Mouse (Mus musculus) myocyte (in vitro differentiated cells): ENCODE measurements around the gene Rbfox1. TPM values are rescaled to one million over a fixed set of nuclear protein-coding genes. Genes with fewer than 3 reads are reported as not detected.

Experiments used
- H3K27me3 ChIP-seq: one replicate; pipeline ENCODE4 v1.6.1; 2011; ENCODE audit not compliant: control insufficient read depth, insufficient read depth, insufficient read length
- H3K36me3 ChIP-seq: one replicate; pipeline ENCODE4 v1.6.1; 2011; ENCODE audit not compliant: control insufficient read depth, insufficient read depth
- H3K4me2 ChIP-seq: one replicate; pipeline ENCODE4 v1.6.1; 2011; ENCODE audit warnings: low read depth, control low read depth
- H3K4me3 ChIP-seq: one replicate; pipeline ENCODE4 v1.5.1; 2011; ENCODE audit warnings: mild to moderate bottlenecking, control low read depth, moderate library complexity
- H3K79me2 ChIP-seq: one replicate; pipeline ENCODE4 v1.6.1; 2011; ENCODE audit not compliant: control insufficient read depth, insufficient read depth
- H3ac ChIP-seq: one replicate; pipeline ENCODE4 v1.6.1; 2011; ENCODE audit not compliant: control insufficient read depth, insufficient read length
- CEBPB ChIP-seq: IDR thresholded peaks from 2 replicates; pipeline ENCODE4 v1.6.1; 2011; ENCODE audit warnings: mild to moderate bottlenecking, moderate library complexity; ENCODE audit not compliant: poor library complexity, insufficient read depth, severe bottlenecking
- E2F4 ChIP-seq: IDR thresholded peaks from one replicate; pipeline ENCODE4 v1.6.1; 2011; ENCODE audit warnings: mild to moderate bottlenecking, control low read depth, moderate library complexity; ENCODE audit not compliant: insufficient read depth
- MAX ChIP-seq: IDR thresholded peaks from one replicate; pipeline ENCODE4 v1.6.1; 2011; ENCODE audit warnings: low read depth, mild to moderate bottlenecking, control low read depth
- MYOD1 ChIP-seq, 3 experiments: IDR thresholded peaks; one replicate each; pipeline ENCODE4 v1.6.1; 2011; ENCODE audit warnings: control low read depth in 2 of 3, low read depth in 2 of 3, mild to moderate bottlenecking in 2 of 3, moderate library complexity in 1 of 3; ENCODE audit not compliant: insufficient read length in 2 of 3, control insufficient read depth in 1 of 3
- MYOG ChIP-seq, 3 experiments: IDR thresholded peaks; one replicate each; pipeline ENCODE4 v1.6.1; 2011; ENCODE audit warnings: control low read depth in 2 of 3, low read depth in 2 of 3, mild to moderate bottlenecking in 2 of 3; ENCODE audit not compliant: insufficient read length in 2 of 3, control insufficient read depth in 1 of 3, insufficient read depth in 1 of 3
- POLR2A ChIP-seq: IDR thresholded peaks from one replicate; pipeline ENCODE4 v1.6.1; 2011; ENCODE audit warnings: low read depth, mild to moderate bottlenecking, control low read depth, moderate library complexity; ENCODE audit not compliant: insufficient read length
- POLR2AphosphoS2 ChIP-seq: IDR thresholded peaks from one replicate; pipeline ENCODE4 v1.6.1; 2011; ENCODE audit warnings: low read depth, control low read depth; ENCODE audit not compliant: insufficient read length
- REST ChIP-seq: IDR thresholded peaks from one replicate; pipeline ENCODE4 v1.6.1; 2011; ENCODE audit warnings: mild to moderate bottlenecking, control low read depth, moderate library complexity; ENCODE audit not compliant: insufficient read depth, insufficient read length
- SRF ChIP-seq: IDR thresholded peaks from one replicate; pipeline ENCODE4 v1.6.1; 2011; ENCODE audit warnings: low read depth; ENCODE audit not compliant: control insufficient read depth, insufficient read length
- TCF12 ChIP-seq: IDR thresholded peaks from one replicate; pipeline ENCODE4 v1.6.1; 2011; ENCODE audit warnings: mild to moderate bottlenecking, control low read depth; ENCODE audit not compliant: poor library complexity, insufficient read depth, severe bottlenecking
- TCF3 ChIP-seq: IDR thresholded peaks from one replicate; pipeline ENCODE4 v1.6.1; 2011; ENCODE audit warnings: low read depth, control low read depth; ENCODE audit not compliant: insufficient read length
- USF1 ChIP-seq: IDR thresholded peaks from one replicate; pipeline ENCODE4 v1.6.1; 2011; ENCODE audit warnings: low read depth, mild to moderate bottlenecking, control low read depth, moderate library complexity
- polyA plus RNA-seq: library from polyadenylated mRNA; unstranded; fragments of >200 nt; fragmentation: generic; extraction: Trizol; gene quantifications from one replicate; pipeline ENCODE4 v1.2.1, GENCODE M21; 2012; ENCODE audit warnings: missing spikeins

Rbfox1 gene
- polyA plus RNA-seq, 1 experiment, result 8.3 TPM

DNA sequence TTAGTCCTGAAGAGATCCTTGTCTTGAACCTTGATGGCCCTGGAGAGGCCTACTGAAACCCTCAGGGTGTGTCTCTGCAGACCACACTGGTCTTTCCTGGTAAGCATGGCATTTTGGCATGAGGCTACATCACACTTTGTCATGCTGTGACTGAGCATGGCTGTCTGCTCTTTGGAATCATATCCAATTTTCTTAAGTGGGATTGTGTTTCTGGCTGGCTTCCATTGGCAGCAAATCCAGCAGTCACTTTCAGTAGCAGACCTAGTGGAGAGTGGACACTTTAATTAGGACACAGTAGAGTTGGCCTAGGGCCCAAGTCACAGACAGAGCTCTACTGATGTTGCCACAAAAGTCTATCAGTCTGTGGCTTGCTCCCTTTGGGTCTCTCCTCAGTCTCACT, 1100.9 kb downstream of the Rbfox1 start:
- no peak overlapping the region for H3K4me2 ChIP-seq
- TF ChIP-seq USF1 (no peak), MYOG (IDR thresholded peaks at IDR 0.05; ENCODE audit: control insufficient read depth in 1 of 3, insufficient read depth in 1 of 3, insufficient read length in 2 of 3, low read depth in 2 of 3) (no peak)
- H3K4me3 ChIP-seq, result no peak overlapping the region
- no peaks in the 10 kb centered on the region for H3K27me3 ChIP-seq
- no peaks in the 10 kb centered on the region for H3K79me2 ChIP-seq
- no peaks in the 10 kb centered on the region for H3K36me3 ChIP-seq
- H3ac ChIP-seq, result no peak overlapping the region

DNA sequence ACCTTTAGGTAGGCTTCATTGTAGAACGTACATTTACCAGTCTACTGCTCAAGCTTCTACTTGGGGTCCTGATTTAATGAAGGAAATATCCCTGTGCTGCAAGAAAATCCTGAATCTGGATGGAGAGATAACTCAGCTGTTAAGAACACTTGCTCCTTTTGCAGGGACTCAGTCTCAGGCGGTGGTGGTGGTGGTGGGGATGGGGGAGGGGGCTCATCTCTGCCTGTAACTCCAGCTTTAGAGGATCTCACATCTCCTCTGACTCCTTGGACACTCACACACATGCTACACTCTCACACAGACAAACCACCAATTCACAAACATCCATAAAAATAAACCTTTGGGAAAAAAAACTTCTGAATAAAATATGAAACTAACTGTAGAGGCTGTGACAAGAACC, 1101.3 kb downstream of the Rbfox1 start:
- no peaks in the 10 kb centered on the region for H3K36me3 ChIP-seq
- TF ChIP-seq POLR2AphosphoS2, result no peak
- no peak for TF ChIP-seq REST
- no peak for TF ChIP-seq MAX
- no peak for TF ChIP-seq MYOD1 (IDR thresholded peaks at IDR 0.05; ENCODE audit: control insufficient read depth in 1 of 3, insufficient read length in 2 of 3, low read depth in 2 of 3)
- no peak for TF ChIP-seq CEBPB
- TF ChIP-seq USF1, result no peak
- no peak for TF ChIP-seq SRF
- no peak for TF ChIP-seq E2F4
- no peak for TF ChIP-seq TCF12
- no peak for TF ChIP-seq MYOG (IDR thresholded peaks at IDR 0.05; ENCODE audit: control insufficient read depth in 1 of 3, insufficient read depth in 1 of 3, insufficient read length in 2 of 3, low read depth in 2 of 3)
- TF ChIP-seq TCF3, result no peak
- no peak for TF ChIP-seq POLR2A
- H3K4me2 ChIP-seq, result no peak overlapping the region
- H3ac ChIP-seq, result no peak overlapping the region
- no peaks in the 10 kb centered on the region for H3K27me3 ChIP-seq
- no peak overlapping the region for H3K4me3 ChIP-seq
- no peaks in the 10 kb centered on the region for H3K79me2 ChIP-seq

DNA sequence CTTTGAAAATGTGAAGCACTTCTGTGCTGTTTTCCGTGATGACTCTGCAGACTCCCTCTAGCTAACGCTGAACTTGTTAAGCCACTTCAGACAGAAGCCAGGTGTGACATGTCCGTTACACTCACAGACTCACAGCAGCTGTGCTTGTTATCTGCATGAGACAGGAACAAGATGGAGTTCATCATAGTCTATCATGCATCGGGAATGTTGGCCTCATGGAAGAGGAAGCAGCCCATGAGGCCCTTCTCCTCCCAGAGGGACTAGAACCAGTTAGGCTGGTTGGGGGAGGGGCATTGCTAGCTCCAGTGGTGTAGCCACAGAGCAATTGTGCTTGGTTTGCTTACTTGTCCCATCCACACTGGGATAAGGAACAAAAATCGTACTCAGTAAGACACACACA, 1107.1 kb downstream of the Rbfox1 start:
- no peaks in the 10 kb centered on the region for H3K36me3 ChIP-seq
- TF ChIP-seq POLR2A (no peak), TCF12 (no peak), E2F4 (no peak), MYOG (IDR thresholded peaks at IDR 0.05; ENCODE audit: control insufficient read depth in 1 of 3, insufficient read depth in 1 of 3, insufficient read length in 2 of 3, low read depth in 2 of 3) (no peak), REST (no peak), CEBPB (no peak), MAX (no peak), USF1 (no peak), MYOD1 (IDR thresholded peaks at IDR 0.05; ENCODE audit: control insufficient read depth in 1 of 3, insufficient read length in 2 of 3, low read depth in 2 of 3) (no peak), POLR2AphosphoS2 (no peak), SRF (no peak), TCF3 (no peak)
- no peak overlapping the region for H3K4me3 ChIP-seq
- no peaks in the 10 kb centered on the region for H3K27me3 ChIP-seq
- no peak overlapping the region for H3ac ChIP-seq
- H3K4me2 ChIP-seq, result no peak overlapping the region
- H3K79me2 ChIP-seq, result no peaks in the 10 kb centered on the region

DNA sequence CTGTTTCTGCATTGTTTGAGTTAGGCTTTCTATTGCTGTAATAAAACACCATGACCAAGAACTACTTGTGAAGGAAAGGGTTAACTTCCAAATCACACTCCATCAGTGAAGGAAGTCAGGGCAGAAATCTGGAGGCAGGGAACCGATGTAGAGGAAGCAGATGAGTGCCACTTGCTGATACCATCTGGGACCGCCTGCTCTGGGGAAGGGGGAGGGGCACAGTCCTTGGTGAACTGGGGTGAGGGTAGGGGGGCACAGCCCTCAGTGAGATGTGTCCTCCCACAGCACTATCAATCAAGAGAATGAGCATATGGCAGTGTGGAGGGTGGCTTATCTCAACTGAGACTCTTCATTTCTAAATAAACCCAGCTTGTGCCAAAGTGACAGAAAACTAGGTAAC, 1108.0 kb downstream of the Rbfox1 start:
- Histone ChIP-seq H3K4me3 (no peak overlapping the region), H3K79me2 (no peaks in the 10 kb centered on the region), H3K27me3 (no peaks in the 10 kb centered on the region), H3K36me3 (no peaks in the 10 kb centered on the region), H3K4me2 (no peak overlapping the region), H3ac (no peak overlapping the region)
- TF ChIP-seq MAX (no peak), TCF3 (no peak), CEBPB (no peak), POLR2AphosphoS2 (no peak), MYOD1 (IDR thresholded peaks at IDR 0.05; ENCODE audit: control insufficient read depth in 1 of 3, insufficient read length in 2 of 3, low read depth in 2 of 3) (no peak), REST (no peak), POLR2A (no peak), MYOG (IDR thresholded peaks at IDR 0.05; ENCODE audit: control insufficient read depth in 1 of 3, insufficient read depth in 1 of 3, insufficient read length in 2 of 3, low read depth in 2 of 3) (no peak), E2F4 (no peak), SRF (no peak), USF1 (no peak), TCF12 (no peak)

DNA sequence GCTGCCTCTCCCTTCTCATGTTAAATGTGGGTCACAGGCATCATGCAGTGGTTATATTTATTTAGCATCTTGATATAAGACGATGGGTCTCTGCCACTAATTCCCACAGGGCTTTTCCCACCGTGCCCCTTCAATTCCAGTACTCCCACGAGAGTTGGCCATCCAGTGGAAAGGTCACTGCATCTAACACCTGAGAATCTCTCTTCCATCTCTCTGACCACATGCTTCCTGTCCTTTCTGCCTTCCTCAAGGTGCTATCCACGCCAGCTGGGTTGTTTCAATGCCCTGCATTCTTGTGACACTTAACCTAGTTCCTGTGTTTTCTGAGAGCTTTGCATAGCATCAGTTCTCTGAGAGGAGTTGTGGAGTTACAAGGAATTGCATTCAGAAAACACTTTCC, 1112.0 kb downstream of the Rbfox1 start:
- Histone ChIP-seq H3ac (no peak overlapping the region), H3K79me2 (no peaks in the 10 kb centered on the region), H3K4me2 (no peak overlapping the region), H3K4me3 (no peak overlapping the region), H3K27me3 (no peaks in the 10 kb centered on the region), H3K36me3 (no peaks in the 10 kb centered on the region)
- TF ChIP-seq MYOD1 (IDR thresholded peaks at IDR 0.05; ENCODE audit: control insufficient read depth in 1 of 3, insufficient read length in 2 of 3, low read depth in 2 of 3), result no peak
- no peak for TF ChIP-seq TCF3
- TF ChIP-seq SRF, result no peak
- no peak for TF ChIP-seq CEBPB
- TF ChIP-seq POLR2AphosphoS2, result no peak
- no peak for TF ChIP-seq E2F4
- no peak for TF ChIP-seq REST
